Mouse (Mus musculus): ENCODE results near the gene Cenpt. TPM values are rescaled to one million over a fixed set of nuclear protein-coding genes. Genes with fewer than 3 reads are reported as not detected.
A peak's percentile ranks its signal among the peaks of the same experiment; 100 is the strongest.

The Cenpt gene
- polyA plus RNA-seq, 1 experiment from 2014 or later: 54.7 TPM

DNA sequence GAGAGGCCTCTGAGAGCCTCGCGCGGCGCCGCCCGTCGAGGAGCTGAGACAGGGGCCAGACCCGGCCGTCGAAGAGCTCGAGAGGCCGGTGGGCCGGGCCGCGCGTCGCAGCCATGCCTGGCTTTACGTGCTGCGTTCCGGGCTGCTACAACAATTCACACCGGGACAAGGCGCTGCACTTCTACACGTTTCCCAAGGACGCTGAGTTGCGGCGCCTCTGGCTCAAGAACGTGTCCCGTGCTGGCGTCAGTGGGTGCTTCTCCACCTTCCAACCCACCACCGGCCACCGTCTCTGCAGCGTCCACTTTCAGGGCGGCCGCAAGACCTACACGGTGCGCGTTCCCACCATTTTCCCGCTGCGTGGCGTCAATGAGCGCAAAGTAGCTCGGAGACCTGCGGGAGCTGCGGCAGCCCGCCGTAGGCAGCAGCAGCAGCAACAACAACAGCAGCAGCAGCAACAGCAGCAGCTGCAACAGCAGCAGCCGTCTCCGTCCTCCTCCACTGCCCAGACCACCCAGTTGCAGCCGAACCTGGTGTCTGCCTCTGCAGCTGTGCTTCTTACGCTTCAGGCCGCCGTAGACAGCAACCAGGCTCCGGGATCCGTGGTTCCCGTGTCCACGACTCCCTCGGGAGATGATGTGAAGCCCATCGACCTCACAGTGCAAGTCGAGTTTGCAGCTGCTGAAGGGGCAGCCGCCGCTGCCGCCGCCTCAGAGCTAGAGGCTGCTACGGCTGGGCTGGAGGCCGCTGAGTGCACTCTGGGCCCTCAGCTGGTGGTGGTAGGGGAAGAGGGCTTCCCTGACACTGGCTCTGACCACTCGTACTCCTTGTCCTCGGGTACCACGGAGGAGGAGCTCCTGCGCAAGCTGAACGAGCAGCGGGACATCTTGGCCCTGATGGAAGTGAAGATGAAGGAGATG lies 2.4 kb upstream of the Cenpt start:
- Histone ChIP-seq H3K9ac (ENCODE audit: low read depth, low read length) (peak overlapping the region; percentile 83), H3K4me2 (ENCODE audit: low read length) (peak overlapping the region; percentile 94), H3K4me1 (ENCODE audit: control insufficient read depth, insufficient read depth, low read depth, low read length) (peaks cover 43% of the 10 kb centered on the region), H3K4me3 (ENCODE audit: low read length) (peak overlapping the region; percentile 88), H3K27ac (ENCODE audit: low read depth, low read length) (peak overlapping the region; percentile 88), H3K27me3 (replicated peaks; ENCODE audit: control insufficient read depth, insufficient read depth, low read length) (no peaks in the 10 kb centered on the region), H3K36me3 (ENCODE audit: control insufficient read depth, insufficient read depth, low read length) (no peaks in the 10 kb centered on the region), H3K9me3 (ENCODE audit: control insufficient read depth, low read length) (no peaks in the 10 kb centered on the region)
- peak; percentile 1; the same call in 1 of the 2 replicates for ATAC-seq
- WGBS: under 1% methylated on average over 65 of the region's 71 CpGs

DNA sequence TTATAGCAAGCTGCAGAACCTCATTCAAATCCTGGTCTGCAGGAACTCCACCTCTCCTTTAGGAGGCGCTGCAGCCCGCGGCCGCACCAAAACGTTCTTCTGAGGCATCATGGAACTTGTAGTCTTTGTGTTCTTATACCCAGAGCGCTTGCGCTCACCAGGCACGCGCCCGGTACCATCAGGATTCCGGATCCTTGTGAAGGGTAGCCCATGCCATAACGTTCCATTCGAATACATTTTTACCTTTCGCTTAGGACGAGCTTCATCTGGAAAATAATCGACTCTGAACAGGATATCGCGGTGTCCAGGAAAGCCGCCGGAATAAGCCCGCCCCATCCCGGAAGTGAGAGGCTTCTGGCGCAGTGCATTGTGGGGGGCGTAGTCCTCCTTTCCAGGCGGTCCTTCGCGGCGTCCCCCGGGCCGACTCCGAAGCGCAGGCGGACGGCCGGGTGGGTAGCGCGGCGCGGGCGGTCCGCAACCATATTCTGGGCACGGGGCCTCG lies 1.7 kb upstream of the Cenpt start, which contains the start of gene Thap11:
TSS of gene Thap11 (plus strand) at position 418 of the 502 bp plus-strand sequence.
- under 1% methylated on average over 43 of the region's 43 CpGs for WGBS
- Histone ChIP-seq H3K27me3 (replicated peaks; ENCODE audit: control insufficient read depth, insufficient read depth, low read length) (no peaks in the 10 kb centered on the region), H3K36me3 (ENCODE audit: control insufficient read depth, insufficient read depth, low read length) (no peaks in the 10 kb centered on the region; the same call in 1 of the 2 replicates), H3K4me2 (ENCODE audit: low read length) (peak within 1 kb of the TSS; percentile 94), H3K27ac (ENCODE audit: low read depth, low read length) (peak within 1 kb of the TSS; percentile 88), H3K9me3 (ENCODE audit: control insufficient read depth, low read length) (no peaks in the 10 kb centered on the region), H3K4me1 (ENCODE audit: control insufficient read depth, insufficient read depth, low read depth, low read length) (peaks cover 44% of the 10 kb centered on the region), H3K4me3 (ENCODE audit: low read length) (peak within 1 kb of the TSS; percentile 88), H3K9ac (ENCODE audit: low read depth, low read length) (peak within 1 kb of the TSS; percentile 83)
- ATAC-seq: peak; percentile 92

DNA sequence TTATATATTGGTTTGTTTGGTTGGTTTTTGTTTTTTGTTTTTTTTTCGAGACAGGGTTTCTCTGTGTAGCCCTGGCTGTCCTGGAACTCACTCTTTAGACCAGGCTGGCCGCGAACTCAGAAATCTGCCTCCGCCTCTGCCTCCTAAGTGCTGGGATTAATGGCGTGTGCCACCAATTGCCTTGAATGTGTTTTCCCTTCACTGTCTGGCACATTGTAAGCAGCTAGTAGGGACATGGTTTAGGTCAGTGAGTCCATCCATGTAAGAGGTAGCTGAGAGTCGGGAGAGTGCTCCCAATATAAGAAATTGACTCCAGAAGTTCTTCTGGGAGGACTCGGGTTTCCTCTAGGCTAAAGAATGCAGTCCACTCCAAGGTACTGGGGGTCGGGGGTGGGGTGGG lies 1.2 kb upstream of the Cenpt start:
- WGBS: 28% methylated on average over 8 of the region's 8 CpGs
- Histone ChIP-seq H3K9ac (ENCODE audit: low read depth, low read length) (peak overlapping the region; percentile 83), H3K4me3 (ENCODE audit: low read length) (peak overlapping the region; percentile 88), H3K27me3 (replicated peaks; ENCODE audit: control insufficient read depth, insufficient read depth, low read length) (no peaks in the 10 kb centered on the region), H3K36me3 (ENCODE audit: control insufficient read depth, insufficient read depth, low read length) (no peaks in the 10 kb centered on the region; the same call in 1 of the 2 replicates), H3K27ac (ENCODE audit: low read depth, low read length) (peak overlapping the region; percentile 88; the same call in 1 of the 2 replicates), H3K4me2 (ENCODE audit: low read length) (peak overlapping the region; percentile 94), H3K9me3 (ENCODE audit: control insufficient read depth, low read length) (no peaks in the 10 kb centered on the region), H3K4me1 (ENCODE audit: control insufficient read depth, insufficient read depth, low read depth, low read length) (peaks cover 39% of the 10 kb centered on the region)
- ATAC-seq: peak; percentile 18

DNA sequence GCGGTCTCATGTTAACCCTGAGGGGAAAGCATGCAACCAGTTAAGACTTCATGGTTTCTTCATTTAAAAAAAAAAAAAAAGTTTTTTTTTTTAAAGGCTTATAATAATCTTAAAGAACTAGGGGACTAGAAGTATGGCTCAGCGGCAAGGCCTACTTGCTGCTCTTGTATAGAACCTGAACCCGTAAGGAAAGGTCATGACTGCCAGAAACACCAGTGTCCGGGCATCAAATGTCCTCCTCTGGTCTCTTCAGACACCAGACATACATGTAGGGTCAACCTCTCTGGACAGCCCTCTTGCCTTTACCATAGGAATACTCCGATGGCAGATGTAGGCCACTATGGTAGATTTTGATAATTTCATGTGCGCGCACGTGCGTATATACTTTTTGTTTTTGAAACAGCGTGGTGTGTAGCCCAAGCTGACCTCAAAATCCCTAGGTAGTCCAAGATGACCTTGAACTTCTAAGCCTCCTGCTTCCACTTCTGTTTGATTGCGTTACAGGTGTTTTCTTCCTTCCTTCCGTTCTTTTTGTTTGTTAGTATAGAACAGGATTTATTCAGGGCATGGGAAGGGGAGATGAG lies 840 bp downstream of the Cenpt start:
- Histone ChIP-seq H3K4me1 (ENCODE audit: control insufficient read depth, insufficient read depth, low read depth, low read length) (peaks cover 23% of the 10 kb centered on the region), H3K27me3 (replicated peaks; ENCODE audit: control insufficient read depth, insufficient read depth, low read length) (no peaks in the 10 kb centered on the region), H3K36me3 (ENCODE audit: control insufficient read depth, insufficient read depth, low read length) (peaks cover 3% of the 10 kb centered on the region), H3K9me3 (ENCODE audit: control insufficient read depth, low read length) (no peaks in the 10 kb centered on the region), H3K9ac (ENCODE audit: low read depth, low read length) (no peak overlapping the region), H3K4me3 (ENCODE audit: low read length) (peak overlapping the region; percentile 80), H3K4me2 (ENCODE audit: low read length) (peak overlapping the region; percentile 59), H3K27ac (ENCODE audit: low read depth, low read length) (0 out of 2 replicates have a peak overlapping the region, but pooled peaks have one; percentile 20)
- no peak for ATAC-seq
- 78% methylated on average over 12 of the region's 12 CpGs for WGBS

DNA sequence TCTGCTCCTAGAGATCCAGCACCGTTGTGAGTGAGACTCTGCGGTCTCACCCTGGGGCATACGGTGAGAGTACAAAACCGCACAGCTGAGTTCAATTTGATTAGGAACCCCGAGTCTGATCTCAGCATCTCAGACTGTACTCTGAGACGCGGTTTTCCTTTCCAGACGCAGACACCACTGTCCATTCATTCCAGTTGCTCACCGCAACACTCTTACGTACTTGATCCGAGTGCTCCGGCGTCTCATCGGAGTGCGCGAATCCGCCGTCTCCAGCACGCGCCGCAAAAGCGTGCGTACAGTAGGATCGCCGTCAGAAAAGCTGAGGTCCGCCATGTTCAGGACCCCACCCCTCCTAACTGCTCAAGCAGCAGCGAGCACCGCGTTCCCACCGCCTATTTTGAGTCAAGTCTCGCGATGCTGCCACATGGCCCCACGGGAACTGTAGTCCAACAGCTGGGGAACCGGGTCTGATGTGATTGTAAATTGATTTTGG lies 1.4 kb downstream of the Cenpt start:
- Histone ChIP-seq H3K4me1 (ENCODE audit: control insufficient read depth, insufficient read depth, low read depth, low read length) (peaks cover 17% of the 10 kb centered on the region), H3K27ac (ENCODE audit: low read depth, low read length) (peak overlapping the region; percentile 83), H3K4me2 (ENCODE audit: low read length) (peak overlapping the region; percentile 59), H3K4me3 (ENCODE audit: low read length) (peak overlapping the region; percentile 80), H3K9me3 (ENCODE audit: control insufficient read depth, low read length) (no peaks in the 10 kb centered on the region), H3K36me3 (ENCODE audit: control insufficient read depth, insufficient read depth, low read length) (peaks cover 3% of the 10 kb centered on the region), H3K27me3 (replicated peaks; ENCODE audit: control insufficient read depth, insufficient read depth, low read length) (no peaks in the 10 kb centered on the region), H3K9ac (ENCODE audit: low read depth, low read length) (peak overlapping the region; percentile 74)
- ATAC-seq: peak; percentile 85
- WGBS: under 1% methylated on average over 34 of the region's 34 CpGs

DNA sequence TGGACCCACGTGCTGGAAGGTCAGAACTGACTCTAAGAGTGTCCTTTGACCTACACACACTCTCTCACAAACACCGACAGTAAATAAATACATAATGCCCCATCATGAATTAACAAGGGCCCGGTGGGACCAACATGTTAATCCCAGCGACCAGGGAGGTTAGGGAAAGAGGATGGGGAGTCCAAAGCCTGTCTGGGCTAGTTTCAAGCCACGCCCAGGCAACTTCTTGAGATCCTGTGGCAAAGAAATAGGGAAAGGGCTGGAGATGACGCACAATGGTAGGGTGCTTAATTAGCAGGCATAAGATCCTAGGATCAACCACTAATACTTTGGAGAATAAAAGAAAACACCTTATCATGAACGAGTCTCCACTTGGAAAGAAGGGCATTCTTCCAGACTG lies 2.5 kb downstream of the Cenpt start:
- Histone ChIP-seq H3K9ac (ENCODE audit: low read depth, low read length) (no peak overlapping the region), H3K9me3 (ENCODE audit: control insufficient read depth, low read length) (no peaks in the 10 kb centered on the region), H3K4me2 (ENCODE audit: low read length) (peak overlapping the region; percentile 13), H3K36me3 (ENCODE audit: control insufficient read depth, insufficient read depth, low read length) (peaks cover 11% of the 10 kb centered on the region), H3K4me3 (ENCODE audit: low read length) (no peak overlapping the region), H3K4me1 (ENCODE audit: control insufficient read depth, insufficient read depth, low read depth, low read length) (peaks cover 9% of the 10 kb centered on the region), H3K27me3 (replicated peaks; ENCODE audit: control insufficient read depth, insufficient read depth, low read length) (no peaks in the 10 kb centered on the region), H3K27ac (ENCODE audit: low read depth, low read length) (no peak overlapping the region)
- WGBS: 86% methylated on average over 7 of the region's 7 CpGs
- no peak for ATAC-seq

DNA sequence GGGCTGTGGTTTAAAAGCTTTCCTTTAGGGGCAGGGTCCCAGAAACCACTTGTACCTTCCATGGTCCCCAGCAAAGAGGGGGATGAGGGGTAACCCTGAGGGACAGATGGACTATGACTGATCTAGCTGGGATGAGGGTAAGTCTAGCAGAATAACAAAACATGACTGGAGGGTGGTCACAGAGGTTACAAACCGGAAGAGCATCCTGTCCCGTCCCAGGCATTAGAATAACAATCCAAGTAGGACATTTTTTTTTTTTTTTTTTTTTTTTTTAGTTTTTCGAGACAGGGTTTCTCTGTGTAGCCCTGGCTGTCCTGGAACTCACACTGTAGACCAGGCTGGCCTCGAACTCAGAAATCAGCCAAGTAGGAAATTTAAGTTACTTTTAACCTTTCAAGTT lies 3.1 kb downstream of the Cenpt start:
- Histone ChIP-seq H3K4me1 (ENCODE audit: control insufficient read depth, insufficient read depth, low read depth, low read length) (peaks cover 9% of the 10 kb centered on the region), H3K4me2 (ENCODE audit: low read length) (no peak overlapping the region), H3K9me3 (ENCODE audit: control insufficient read depth, low read length) (no peaks in the 10 kb centered on the region), H3K27me3 (replicated peaks; ENCODE audit: control insufficient read depth, insufficient read depth, low read length) (no peaks in the 10 kb centered on the region), H3K36me3 (ENCODE audit: control insufficient read depth, insufficient read depth, low read length) (peaks cover 14% of the 10 kb centered on the region), H3K27ac (ENCODE audit: low read depth, low read length) (no peak overlapping the region), H3K4me3 (ENCODE audit: low read length) (no peak overlapping the region), H3K9ac (ENCODE audit: low read depth, low read length) (no peak overlapping the region)
- 82% methylated on average over 4 of the region's 4 CpGs for WGBS
- ATAC-seq: no peak

DNA sequence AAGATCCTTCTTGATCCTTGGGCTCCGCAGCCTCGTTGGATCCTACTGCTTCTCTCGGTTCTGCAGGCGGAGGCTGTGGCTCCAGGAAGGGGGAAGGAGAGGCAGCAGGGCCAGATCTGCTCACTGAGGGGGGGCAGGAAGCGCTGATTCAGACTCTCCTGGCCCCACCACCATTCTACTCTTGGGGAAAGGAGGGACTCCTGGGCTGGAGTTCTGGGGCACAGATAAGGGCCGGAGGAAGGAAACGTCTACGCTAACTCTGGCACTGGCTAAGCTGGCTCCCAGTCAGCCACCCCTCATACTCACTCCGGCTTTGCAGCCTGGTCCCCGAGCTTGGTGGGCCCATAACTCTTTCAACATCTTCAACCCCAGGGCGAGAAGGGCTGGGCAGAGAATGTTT lies 6.4 kb downstream of the Cenpt start:
- peaks cover 27% of the 10 kb centered on the region for H3K36me3 ChIP-seq (ENCODE audit: control insufficient read depth, insufficient read depth, low read length)
- H3K4me3 ChIP-seq (ENCODE audit: low read length): no peak overlapping the region
- peaks cover 6% of the 10 kb centered on the region for H3K4me1 ChIP-seq (ENCODE audit: control insufficient read depth, insufficient read depth, low read depth, low read length)
- H3K27me3 ChIP-seq (replicated peaks; ENCODE audit: control insufficient read depth, insufficient read depth, low read length): no peaks in the 10 kb centered on the region
- no peak for ATAC-seq
- no peak overlapping the region for H3K27ac ChIP-seq (ENCODE audit: low read depth, low read length)
- WGBS: 96% methylated on average over 11 of the region's 11 CpGs
- H3K4me2 ChIP-seq (ENCODE audit: low read length): no peak overlapping the region
- H3K9ac ChIP-seq (ENCODE audit: low read depth, low read length): no peak overlapping the region
- no peaks in the 10 kb centered on the region for H3K9me3 ChIP-seq (ENCODE audit: control insufficient read depth, low read length)

DNA sequence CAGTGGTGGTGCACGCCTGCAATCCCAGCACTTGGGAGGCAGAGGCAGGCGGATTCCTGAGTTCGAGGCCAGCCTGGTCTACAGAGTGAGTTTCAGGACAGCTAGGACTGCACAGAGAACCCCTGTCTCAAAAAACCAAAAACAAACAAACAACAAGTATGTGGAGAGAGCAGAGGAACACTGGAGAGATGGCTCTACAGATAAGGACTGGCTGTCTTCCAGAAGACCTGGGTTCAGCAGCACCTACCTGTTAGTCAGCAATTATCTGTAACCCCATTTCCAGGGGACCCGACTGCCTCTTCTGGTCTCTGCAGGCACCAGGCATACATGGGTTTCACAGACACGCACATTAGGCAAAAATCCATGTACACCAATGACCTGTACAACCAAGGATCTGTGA lies 13.9 kb downstream of the Cenpt start:
- 91% methylated on average over 5 of the region's 5 CpGs for WGBS
- Histone ChIP-seq H3K9me3 (ENCODE audit: control insufficient read depth, low read length) (no peaks in the 10 kb centered on the region), H3K4me1 (ENCODE audit: control insufficient read depth, insufficient read depth, low read depth, low read length) (no peaks in the 10 kb centered on the region), H3K27me3 (replicated peaks; ENCODE audit: control insufficient read depth, insufficient read depth, low read length) (no peaks in the 10 kb centered on the region), H3K9ac (ENCODE audit: low read depth, low read length) (no peak overlapping the region), H3K4me2 (ENCODE audit: low read length) (no peak overlapping the region), H3K4me3 (ENCODE audit: low read length) (no peak overlapping the region), H3K36me3 (ENCODE audit: control insufficient read depth, insufficient read depth, low read length) (peaks cover 6% of the 10 kb centered on the region), H3K27ac (ENCODE audit: low read depth, low read length) (no peak overlapping the region)
- ATAC-seq: no peak

Data from hindbrain, embryonic 16.5 days (tissue).